Mouse (Mus musculus): ENCODE data around the gene Epb41l2.

Gene Epb41l2

GRCm38 (mm10) chr10:25434358-25435044 is 74.9 kb downstream of the Epb41l2 start:
- DNase-seq (ENCODE audit: low read depth, low spot score) = no peak

GRCm38 (mm10) chr10:25436703-25437401 is 77.3 kb downstream of the Epb41l2 start:
- no peak for DNase-seq (ENCODE audit: low read depth, low spot score)

GRCm38 (mm10) chr10:25437586-25438298 is 78.1 kb downstream of the Epb41l2 start:
- DNase-seq (ENCODE audit: low read depth, low spot score) = no peak

DNA sequence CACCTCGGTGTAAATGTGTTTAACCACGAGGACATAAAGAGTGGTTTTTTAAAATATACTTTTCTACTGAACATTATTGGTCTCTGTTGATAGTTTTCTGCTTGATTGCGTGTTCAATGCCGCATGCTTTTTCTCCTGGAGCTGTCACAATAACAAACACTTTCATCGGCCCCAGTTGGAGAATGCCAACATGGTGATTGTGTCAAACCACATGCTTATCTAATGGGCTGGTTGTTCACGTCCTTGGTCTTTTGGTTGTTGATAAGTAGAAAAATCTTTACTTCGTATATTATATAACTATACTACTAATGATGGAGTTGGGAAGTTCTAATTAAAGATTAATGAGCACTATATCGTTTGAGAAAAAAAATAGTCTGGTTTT is 78.7 kb downstream of the Epb41l2 start:
- no peak for DNase-seq (ENCODE audit: low read depth, low spot score)

DNA sequence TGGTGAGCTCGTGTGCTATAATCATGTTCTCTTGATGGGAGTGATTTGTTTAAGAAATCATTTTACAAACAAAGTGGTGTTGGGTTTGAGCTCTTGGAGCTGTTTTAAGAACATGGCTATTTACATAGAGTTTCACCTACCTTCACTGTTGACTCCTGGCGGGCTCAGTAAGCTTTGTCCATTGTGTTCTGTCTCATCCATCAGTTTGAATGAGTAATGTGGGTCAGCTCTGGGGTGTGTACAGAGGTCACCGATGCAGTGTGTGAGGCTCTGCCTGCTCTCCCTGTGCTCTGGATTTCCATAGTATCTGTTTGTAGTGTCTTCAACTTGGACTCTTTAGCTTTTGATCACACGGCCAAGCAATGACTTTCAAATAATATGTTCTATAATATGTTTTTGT is 79.6 kb downstream of the Epb41l2 start:
- no peak for DNase-seq (ENCODE audit: low read depth, low spot score)

DNA sequence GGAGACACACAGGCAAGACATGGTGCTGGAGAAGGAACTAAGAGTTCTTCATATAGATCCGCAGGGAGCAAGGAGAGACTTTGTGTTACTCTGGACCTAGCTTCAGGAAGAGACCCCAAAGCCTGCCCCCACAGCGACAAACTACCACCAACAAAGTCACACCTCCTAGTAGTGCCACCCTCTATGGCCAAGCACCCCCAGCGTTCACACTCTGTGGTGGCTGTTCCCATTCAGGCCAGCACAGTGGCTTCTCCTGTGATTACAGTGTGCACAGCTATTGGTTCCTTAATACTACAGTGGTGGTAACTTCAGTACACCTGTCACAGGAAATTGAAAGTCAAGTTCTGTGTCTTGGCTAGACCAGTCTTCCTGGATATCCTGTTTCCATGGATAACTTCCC is 80.3 kb downstream of the Epb41l2 start:
- no peak for DNase-seq (ENCODE audit: low read depth, low spot score)

GRCm38 (mm10) chr10:25441405-25441804 is 81.8 kb downstream of the Epb41l2 start:
- DNase-seq (ENCODE audit: low read depth, low spot score) = no peak

DNA sequence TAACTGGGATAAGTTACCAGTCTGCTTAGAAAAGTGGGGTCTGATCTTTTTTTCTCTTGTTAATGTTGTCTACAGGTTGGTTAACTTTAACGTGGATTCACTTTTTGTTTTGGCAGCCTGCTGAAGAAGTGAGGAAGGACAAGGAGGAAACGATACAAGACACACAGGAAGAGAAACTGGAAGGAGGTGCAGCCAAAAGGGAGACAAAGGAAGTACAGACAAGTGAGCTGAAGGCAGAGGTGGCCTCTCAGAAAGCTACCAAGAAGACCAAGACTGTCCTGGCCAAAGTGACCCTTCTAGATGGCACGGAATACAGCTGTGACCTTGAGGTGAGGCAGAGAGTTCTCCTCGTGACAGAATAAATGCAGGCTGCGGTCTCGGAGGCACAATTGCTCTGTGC is 84.0 kb downstream of the Epb41l2 start:
- no peak for DNase-seq (ENCODE audit: low read depth, low spot score)

GRCm38 (mm10) chr10:25444198-25444783 is 84.7 kb downstream of the Epb41l2 start:
- DNase-seq (ENCODE audit: low read depth, low spot score) = no peak

DNA sequence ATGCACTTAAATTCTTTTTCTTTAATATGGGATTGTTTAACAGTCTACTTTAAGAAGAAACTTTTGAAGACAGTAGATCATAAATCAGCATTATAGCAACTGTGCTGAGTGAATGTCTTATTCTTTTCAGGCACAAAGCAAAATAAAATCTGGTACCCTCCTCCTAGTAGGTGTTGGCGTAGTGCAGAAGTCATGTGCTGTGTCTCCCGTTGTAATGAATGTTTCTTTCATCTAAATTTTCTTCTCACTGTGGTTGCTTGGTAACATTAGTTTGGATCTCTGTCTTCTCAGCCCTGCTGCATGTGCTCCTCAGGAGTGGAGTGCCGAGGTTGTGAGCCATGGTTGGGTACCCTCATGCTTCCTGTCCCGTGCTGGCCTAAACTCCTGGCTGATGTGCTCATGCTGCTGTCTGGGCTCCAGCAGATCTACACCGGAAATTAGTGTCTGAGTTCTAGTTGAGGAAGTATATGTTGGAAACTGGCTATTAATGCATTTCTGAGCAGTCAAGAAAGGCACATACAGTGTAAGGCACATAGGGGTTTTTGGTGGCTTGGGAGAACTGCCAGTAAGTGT is 87.4 kb downstream of the Epb41l2 start:
- DNase-seq (ENCODE audit: low read depth, low spot score) = no peak

DNA sequence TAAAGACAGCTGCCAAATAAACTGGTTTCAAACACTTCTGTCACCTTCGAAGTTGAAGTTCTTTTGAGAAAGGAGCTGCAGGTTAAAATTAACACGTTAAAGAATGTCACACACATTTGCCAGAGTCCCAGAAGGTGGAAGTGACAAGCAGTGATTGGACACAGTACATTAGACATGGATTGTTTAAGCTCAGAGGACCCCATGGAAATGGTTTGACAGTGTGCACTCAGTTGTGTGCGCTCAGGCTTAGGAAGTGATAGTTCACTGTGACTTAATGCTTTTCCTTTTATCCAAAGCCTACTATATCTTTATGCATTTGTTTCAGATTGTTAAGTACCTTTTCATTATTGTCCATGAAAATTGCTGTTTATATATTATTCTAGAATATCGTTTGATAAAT is 89.1 kb downstream of the Epb41l2 start:
- DNase-seq (ENCODE audit: low read depth, low spot score) = no peak

DNA sequence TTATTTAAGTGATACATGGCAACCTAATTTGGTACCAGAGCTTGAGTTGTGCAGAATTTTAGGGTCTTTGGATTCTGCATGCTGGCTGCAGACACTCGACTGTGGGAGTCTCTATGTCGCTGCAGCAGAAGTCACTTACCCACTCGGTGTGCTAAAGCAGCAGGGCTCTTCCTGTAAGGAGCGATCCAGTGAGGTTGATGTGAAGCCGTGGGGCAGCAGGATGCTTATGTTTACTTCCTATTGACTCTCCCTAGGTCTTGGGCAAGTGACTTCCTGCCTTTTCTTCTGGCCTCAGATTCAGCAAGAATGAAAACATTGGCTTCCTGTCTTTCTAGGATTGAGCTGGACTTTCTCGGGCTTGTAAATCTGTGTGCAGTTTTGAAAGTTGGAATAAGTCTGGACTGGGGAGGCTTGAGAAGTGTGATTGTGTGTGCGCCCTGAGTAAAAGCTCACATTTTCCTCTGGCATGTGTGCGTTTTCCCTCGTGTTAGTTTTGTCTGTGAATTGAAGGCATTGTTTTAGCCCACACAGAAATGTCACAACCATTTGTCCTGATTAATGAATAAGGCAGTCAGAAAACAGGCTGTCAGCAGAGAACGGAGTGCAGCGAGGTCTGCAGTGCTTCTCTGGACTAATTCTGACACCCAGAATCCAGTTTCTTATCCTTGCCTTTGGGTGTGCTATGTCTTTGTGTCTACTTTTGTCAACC is 89.9 kb downstream of the Epb41l2 start:
- no peak for DNase-seq (ENCODE audit: low read depth, low spot score)

DNA sequence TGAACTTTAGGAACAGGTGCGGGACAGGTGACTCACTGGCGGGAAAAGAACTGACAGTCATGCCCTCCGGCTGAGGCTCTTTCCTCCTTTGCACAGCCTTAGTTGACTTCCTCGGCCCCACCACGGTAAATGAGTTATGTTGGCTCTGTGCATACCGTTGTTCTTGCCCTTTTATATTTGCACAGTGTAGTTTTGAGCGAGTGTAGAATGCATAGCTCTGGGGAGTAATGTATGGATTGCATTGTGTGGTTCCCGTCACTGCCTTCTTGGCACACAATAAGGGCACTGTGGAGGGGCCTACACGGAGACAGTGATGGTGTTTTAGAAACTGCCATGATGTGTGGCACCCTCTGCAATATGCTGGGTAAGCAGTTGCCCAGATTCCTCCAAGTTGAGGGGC is 93.6 kb downstream of the Epb41l2 start:
- DNase-seq (ENCODE audit: low read depth, low spot score) = no peak

DNA sequence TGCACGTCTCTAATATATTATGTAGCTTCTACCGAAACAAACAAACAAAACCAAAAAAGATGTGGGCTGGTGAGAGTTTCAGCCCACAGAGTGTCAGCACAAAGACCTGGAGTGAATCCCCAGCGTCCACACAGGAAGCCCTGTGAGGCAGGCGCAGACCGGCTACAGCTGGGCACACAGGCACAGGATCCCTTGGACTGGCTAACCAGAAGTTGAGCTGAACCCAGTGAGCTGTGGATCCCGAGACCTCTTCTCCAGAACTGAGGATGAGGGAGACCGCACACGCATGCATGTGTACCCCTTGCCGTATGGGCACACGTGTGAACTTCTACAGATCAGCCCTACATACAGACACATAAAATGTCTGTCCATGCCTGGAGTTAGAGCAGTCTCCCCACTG is 94.2 kb downstream of the Epb41l2 start:
- DNase-seq (ENCODE audit: low read depth, low spot score) = no peak

DNA sequence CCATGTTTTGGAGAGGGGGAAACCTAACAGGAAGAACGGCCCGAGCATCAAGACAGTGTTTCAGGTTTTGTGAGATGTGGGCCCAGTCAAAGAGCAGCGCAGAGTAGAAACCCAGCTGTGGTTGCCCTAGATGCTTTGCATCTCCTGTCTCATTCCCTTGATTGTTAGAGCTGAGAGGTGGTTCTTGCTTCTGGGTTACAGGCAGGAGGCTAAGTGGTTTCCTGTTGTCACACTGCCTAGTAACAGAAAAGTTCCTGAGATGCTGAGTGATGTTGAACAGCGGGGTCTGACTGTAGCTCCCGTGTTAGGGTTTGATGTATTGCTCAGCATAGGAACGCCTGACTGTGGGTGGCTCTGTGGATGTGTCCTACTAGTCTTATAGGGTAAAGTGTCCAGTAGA is 97.5 kb downstream of the Epb41l2 start:
- DNase-seq (ENCODE audit: low read depth, low spot score) = no peak

DNA sequence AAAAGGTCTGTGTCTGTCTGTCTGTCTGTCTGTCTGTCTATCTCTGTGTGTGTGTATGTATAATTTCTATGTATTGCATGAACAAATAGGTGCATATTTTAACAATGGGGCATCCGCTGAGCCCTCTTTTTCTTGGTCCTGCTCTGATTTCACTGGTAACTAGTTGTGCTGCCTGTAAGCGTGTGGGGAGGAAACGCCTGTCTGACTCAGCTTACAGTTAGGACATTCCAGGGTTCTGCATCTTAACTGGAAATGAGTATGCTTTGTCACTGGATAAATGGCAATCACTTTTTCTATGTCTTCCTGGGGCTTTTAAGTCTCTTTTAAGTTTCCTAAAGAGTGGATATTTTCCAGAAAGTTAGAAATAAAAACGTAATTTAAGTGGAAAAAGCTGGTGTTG is 98.4 kb downstream of the Epb41l2 start:
- DNase-seq (ENCODE audit: low read depth, low spot score) = no peak

DNA sequence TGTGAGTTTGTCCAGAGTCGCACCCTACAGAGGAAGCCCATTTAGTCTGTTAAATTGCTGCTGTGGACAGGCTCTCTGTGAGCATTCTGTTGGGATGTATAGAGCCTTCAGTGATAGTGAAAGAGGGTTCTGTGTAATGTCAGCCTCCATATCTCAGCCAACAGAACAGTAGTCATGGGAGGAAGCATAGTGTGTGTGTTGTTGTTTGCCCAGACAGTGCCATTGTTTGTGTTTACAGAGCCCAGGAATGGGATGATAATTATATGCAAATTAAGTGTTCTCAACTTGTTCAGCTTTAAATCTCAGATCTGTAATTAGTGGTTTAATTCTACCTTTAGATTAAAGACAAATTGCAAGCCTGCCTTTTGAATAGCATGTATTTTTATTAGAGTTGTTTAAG is 102.2 kb downstream of the Epb41l2 start:
- no peak for DNase-seq (ENCODE audit: low read depth, low spot score)

DNA sequence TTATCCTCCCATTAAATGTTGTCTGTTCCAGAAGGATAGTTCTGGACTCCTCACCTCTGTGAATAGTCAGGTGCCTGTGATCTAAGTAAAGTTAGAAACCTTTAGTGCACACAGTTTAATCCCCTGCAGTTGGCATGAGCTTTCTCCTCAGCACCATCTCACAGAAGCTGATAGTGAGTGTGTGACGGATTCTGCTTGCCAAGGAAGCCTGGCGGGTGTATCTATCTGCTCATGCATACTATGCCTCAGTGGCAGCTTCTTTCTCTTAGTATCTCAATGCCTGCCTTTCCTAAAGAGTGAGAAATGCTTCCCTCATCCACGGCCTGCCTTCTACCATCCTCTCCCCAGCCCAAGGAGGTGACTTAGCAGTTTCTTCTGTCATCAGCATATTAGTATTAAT is 103.1 kb downstream of the Epb41l2 start:
- DNase-seq (ENCODE audit: low read depth, low spot score) = no peak

DNA sequence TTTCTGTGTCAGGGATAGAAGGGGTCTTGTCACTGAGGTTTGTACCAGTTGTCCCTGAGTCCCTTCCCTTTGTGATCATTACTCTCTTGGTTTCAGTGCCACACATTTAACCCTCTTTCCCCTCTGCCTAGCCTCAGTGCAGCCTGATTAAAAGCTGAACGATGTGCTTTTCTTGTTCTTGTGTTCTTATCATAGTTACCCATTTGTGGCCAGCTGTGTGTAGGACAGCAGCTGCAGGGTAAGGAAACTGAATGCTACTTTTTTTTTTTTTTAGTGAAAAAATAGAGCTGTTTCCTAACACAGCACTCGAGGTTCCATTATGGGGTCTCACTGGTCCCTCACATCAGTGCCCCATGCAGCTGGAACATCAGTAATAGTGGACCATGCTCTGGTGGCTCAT is 106.9 kb downstream of the Epb41l2 start:
- no peak for DNase-seq (ENCODE audit: low read depth, low spot score)

DNA sequence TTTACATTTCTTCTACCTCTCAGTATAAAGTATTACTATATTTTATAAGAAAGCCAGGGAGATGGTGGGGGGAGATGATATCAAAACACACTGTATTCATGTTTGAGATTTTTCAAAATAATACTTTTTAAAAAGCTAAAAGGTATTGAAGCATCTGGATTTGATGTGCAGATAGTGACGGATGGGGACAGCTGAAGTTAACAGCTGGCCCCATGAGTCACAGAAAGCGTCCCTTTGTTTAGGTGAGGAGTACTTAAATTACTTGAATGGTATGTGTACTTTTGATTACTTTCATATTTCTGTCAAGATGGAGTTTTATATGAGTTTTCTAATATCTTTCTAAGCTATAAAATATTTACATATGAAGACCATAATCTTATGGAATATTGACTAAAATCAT is 112.3 kb downstream of the Epb41l2 start:
- no peak for DNase-seq (ENCODE audit: low read depth, low spot score)

GRCm38 (mm10) chr10:25479716-25480115 is 120.1 kb downstream of the Epb41l2 start:
- DNase-seq (ENCODE audit: low read depth, low spot score) = no peak

DNA sequence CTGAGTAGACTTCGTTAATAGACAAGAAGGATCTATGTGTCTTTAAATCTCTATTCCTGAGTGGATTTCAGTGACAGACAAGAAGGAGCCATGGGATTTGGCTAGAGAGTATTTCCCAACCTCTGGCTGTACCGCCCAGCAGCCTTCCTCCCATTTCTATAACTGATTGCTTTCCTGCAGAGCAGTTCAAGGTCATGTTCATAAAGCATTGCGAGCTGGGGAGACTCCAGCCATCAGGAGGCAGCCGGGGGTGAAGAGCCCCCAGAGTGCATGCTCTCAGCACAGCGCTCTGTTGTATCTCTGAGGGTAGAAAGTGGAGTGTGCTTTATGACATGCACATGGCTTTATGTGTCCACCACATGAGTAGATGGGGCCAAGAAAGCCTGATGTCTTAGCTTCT is 123.2 kb downstream of the Epb41l2 start:
- no peak for DNase-seq (ENCODE audit: low read depth, low spot score)

Measured in ZHBTc4 (cell line).